Mouse (Mus musculus) adrenal gland, adult (tissue): ENCODE measurements around the gene Ushbp1.
A peak's percentile ranks its signal among the peaks of the same experiment; 100 is the strongest.
"Not testable (repeated sequence)": the region's sequence is repeated elsewhere in the genome, so short reads cannot be mapped to it uniquely, and the experiment has no call there.

ENCODE experiments used
- DNase-seq, 2 experiments: peaks; one replicate each; pipeline ENCODE4 v3.0.0; 2022 to 2023; ENCODE audit warnings: low spot score in 1 of 2; ENCODE audit not compliant: inconsistent age in 2 of 2

The Ushbp1 gene

DNA sequence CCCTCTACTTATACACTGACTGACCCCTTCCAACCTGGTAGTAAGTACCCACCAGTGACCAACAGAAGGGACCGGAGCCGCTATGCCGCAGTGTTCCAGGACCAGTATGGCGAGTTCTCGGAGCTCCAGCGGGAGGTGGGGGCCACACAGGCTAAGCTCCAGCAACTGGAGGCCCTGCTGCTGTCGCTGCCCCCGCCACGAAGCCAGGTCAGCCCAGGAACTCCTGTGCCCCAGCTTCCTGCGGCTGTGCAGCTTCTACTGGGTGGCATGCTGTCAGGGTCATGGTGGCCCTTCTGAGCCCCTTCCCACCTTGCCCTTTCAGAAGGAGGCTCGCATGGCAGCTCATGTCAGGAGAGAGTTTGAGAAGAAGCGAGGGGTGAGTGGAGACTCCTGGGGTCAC lies 23.2 kb downstream of the Ushbp1 start:
- DNase-seq = peak; percentile 56 to 64

DNA sequence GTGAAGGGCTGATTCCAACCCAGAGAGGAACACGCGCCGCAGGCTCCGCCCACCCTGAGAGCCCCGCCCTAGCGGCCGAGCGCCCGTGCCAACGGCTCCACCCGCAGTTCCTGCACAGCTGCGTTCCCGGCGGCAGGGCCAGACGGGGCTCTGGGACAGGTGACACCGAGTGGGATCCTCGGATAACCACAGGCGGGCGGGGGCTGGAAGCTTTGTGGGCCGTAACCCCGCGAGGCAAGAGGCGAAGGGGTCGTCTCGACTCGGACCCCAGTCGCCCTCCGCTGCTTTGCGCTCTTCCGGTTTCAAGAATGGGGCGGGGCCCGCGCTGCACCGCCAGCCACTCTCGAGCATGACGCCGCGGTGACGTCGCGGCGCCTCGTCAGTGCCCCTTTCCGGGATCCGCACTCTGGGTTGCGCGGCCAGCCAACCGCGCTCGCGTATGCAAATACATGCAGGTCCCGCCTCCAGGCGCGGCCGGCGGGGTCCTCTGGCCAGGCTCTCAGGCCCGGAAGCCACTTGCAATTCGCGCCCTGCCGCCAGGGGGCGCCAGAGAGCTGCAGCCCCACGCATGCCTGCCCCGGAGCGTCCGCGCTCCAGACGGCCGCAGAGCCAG lies 24.3 kb downstream of the Ushbp1 start, which contains the start of gene Ocel1:
Gene Ocel1, plus strand, starts transcription at position 63 of the 613 bp plus-strand sequence.
- DNase-seq = peak; percentile 99

DNA sequence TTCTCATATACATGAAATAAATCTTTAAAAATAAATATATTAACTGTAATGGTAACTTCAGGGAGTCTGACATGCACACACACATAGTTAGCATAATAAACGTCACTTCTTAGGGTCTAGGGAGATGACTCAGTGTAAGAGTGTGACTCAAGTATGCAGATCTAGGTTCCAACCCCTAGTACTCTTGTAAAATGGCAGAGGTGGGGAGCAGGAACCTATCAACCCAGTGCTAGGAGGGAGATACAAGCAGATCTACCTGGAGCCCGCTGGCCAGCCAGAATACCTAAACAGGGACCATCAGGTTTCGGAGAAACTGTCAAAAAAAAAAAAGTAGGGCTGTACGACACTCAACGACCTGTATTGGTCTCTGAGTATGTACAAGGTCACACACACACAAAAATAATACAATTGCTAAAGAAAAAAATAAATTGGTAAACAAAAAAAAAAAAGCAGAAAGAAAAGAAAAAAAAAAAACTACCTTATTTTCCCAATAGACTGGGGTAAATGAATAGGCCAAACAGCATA lies 24.8 kb downstream of the Ushbp1 start:
- DNase-seq = peak in 1 of 2 experiments; percentile 73

DNA sequence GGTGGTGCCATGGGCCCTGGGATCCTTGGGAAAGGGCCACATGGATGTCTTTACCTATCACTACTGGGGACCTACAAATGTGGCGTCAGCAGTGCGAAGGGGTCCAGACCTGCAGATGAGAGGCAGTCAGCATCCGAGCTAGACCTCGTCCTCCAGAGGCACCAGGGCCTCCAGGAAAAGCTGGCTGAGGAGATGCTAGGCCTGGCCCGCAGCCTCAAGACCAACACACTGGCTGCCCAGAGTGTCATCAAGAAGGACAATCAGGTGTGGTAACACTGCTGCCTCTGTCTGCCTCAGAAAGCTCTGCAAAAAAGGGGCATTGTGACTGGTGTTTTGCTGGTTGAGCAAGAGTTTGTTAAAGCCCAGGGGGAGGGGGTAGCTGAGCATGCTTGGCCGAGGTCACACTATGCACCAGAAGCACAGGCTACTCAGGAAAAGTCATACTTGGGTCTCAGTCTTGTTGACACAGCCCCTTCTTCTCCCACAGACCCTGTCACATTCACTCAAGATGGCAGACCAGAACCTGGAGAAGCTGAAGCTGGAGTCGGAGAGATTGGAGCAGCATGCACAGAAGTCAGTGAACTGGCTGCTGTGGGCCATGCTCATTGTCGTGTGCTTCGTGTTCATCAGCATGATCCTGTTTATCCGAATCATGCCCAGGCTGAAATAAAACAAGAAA lies 26.4 kb downstream of the Ushbp1 start:
- DNase-seq = peak; percentile 27 to 46

DNA sequence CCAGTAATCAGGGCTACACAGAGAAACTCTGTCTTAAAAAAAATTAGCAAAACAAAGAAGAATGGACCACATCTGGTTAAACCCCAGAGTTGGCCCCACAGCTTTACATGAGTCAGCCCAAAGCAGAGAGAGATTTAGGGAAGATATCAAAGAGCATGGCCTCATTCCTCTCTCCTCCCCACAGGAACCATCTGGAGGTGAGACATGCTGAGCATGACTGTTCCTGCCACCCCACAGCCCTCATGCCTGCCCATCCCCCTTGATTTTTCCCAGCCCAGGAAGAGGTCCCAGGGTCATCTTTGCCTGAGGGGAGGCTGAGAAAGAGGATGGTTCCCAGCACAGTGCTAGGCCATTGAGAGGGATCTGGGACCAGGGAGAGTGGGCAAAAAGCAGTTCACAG lies 27.2 kb downstream of the Ushbp1 start:
- DNase-seq = peak; percentile 53 to 68

DNA sequence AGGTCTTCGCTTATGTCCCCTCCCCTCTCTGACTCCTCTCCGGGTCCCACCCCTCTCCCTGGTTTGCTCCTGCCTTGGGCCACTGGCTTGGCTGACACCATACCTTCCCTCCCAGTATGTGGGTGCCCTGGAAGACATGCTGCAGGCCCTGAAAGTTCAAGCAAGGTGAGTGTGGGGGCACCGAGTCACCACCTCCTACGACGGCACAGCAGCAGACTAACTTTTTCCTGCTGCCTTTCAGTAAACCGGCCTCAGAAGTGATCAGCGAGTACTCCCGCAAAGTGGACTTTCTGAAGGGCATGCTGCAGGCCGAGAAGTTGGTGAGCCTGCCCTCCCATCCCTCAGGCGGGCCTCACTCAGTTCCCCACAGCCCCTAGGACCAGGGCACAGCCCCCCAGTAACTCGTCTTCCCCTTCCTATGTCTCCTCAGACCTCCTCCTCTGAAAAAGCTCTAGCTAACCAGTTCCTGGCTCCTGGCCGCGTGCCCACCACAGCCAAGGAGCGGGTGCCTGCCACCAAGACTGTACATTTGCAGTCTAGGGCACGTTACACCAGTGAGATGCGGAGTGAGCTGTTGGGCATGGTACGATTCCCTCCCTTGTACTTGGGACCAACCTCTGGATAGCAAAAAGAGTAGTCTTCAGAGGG lies 27.9 kb downstream of the Ushbp1 start:
- peak in 1 of 2 experiments; percentile 68 for DNase-seq

DNA sequence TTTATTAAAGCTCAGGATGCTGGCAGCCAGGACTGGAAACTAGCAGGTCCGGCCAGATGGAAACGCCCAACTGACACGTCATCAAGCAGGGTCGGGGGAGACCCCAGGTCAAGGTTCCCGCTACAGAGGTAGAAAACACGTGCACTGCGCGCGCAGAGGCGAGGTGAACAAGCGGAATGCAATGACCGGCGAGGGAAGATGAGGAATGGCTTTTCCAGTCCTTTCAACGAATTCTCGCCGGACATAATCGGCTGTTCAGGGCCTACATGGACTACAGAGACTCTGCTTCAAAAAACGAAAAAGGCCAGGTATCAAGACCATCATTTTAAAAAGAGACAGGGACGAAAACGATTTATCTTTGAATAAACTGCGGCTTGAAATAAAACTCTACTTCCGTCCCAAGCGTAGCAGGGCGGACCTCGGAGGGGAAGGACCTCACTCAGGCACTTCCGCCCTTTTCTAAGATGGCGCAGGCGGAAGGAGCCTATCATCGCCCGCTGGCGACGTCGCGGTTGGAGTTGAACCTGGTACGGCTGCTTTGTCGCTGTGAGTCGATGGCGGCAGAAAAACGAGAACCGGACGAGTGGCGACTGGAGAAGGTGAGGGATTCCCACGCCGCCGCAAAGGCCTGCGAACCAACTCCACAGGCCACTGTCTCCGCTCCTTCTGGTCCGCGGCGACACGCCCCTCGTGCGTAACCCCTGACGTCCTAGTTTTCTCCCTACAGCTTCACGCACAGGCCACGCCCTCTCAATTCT lies 28.7 kb downstream of the Ushbp1 start, which contains the start of gene Use1:
Gene Use1, plus strand, starts transcription at position 78 of the 758 bp plus-strand sequence.
- DNase-seq = peak; percentile 97 to 99

DNA sequence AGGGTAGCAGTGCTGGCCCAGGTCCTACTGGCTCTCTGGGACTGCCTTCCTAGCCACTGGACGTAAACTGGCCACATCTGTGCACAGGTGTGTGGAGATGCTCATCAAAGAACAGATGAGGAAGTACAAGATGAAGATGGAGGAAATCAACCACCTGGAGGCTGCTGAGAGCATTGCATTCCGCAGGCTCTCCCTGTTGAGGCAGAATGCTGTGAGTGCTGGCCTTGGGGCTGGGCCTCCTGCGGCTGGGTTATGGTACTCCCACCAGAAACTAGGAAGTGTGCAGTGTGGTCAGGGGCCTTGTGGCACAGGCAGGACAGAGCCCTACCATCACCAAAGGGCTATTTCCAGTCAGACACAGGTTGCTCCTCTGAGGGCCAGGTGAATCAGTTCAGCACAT lies 37.6 kb downstream of the Ushbp1 start:
- DNase-seq = no peak

DNA sequence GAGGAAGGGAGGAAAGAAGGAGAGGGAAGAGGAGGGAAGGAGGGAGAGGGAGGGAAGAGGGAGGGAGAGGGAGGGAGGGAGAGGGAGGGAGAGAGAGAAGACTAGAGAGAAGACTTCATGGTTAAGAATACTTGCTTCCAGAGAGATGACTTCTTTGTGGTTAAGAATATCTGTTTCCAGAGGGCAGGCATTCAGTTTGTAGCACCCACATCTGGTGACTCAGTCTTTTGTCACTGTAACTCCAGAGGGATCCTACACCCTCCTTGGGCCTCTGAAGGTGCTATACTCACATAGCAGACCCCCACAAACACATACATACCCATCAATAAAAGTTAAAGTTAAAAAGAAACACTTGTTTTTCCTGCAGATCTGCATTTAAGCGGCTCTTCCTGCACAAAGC lies 44.1 kb downstream of the Ushbp1 start:
- no peak for DNase-seq

DNA sequence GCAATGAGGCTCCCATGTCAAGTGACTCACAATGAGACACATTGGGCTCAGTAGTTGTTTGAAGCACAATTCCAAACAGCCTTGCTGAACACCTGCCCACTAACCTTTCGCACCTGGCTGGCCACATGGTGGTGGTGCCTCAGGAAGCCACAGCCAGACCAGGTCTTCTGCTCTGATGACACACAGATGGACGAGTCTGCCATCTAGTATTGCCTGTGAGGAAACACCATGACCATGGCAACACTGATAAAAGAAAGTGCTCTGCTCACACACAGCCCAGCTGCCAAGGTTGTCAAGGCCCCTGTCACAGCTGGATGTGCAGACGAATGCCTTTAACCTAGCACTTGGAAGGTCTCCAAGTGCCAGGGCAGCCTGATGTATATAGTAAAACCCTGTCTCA lies 44.5 kb downstream of the Ushbp1 start:
- DNase-seq = peak in 1 of 2 experiments; percentile 53

DNA sequence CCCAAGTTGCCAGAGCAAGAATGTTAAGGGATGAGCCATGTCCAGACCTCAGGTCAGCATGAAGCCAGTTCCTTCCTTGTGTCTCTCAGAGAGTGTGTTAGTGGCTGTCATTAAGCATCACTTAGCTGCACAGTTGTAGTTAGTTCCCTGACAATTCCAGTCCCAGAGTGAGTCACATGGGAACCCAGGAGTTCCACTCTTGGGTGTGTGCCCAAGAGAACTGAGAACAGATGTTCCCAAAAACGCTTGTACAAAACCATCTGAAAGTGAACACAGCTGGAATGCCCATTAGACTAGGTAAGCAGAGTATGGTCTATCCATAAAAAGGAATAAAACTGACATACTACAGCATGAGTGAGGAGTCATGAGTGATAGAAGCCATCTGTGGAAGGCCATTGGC lies 49.0 kb downstream of the Ushbp1 start:
- no peak for DNase-seq

DNA sequence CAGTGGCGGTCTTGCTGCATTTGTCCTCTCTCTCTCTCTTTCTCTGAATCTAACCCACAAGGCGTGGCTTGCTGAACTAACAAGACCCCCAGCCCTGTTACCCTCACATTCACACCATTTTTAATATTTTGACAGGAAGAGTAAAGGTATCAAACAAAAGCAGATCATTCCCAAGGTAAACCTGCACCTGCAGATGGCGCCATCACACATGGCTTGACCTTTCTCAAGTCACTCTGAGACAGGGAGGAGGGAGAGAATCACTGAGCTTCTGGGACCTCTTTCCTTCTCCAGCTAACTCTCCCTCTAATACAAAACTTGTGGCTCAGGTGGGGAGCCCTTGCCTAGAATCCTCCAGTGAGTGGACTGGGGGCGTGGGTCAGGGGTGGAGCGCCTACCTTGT lies 55.0 kb downstream of the Ushbp1 start:
- peak in 1 of 2 experiments; percentile 65 for DNase-seq

DNA sequence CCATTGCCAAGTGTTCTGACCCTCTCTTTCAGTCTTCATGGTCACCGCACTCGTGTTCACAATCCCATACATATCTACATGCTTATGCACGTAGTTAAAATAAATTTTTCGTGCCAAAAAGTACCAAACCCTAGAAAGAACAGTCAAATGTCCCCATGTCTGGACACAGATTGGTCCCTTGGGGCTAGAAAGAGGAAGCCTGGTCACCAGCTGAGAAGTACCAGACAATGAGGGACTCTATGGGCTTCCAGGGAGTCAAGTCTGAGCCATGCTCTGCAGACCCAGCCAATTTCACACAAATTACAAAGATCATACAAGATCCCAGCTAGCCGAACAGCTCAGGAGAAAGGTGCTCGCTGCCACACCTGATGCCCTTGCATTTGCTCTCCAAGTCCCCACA lies 57.8 kb downstream of the Ushbp1 start:
- DNase-seq = not testable (repeated sequence)
